Mouse (Mus musculus): ENCODE results near the gene Zswim1.
"Not testable (repeated sequence)": the region's sequence is repeated elsewhere in the genome, so short reads cannot be mapped to it uniquely, and the experiment has no call there.

Gene Zswim1

GRCm38 (mm10) chr2:164793236-164793635 lies 29.2 kb upstream of the Zswim1 start:
- peak; percentile 53 to 65 for DNase-seq

DNA sequence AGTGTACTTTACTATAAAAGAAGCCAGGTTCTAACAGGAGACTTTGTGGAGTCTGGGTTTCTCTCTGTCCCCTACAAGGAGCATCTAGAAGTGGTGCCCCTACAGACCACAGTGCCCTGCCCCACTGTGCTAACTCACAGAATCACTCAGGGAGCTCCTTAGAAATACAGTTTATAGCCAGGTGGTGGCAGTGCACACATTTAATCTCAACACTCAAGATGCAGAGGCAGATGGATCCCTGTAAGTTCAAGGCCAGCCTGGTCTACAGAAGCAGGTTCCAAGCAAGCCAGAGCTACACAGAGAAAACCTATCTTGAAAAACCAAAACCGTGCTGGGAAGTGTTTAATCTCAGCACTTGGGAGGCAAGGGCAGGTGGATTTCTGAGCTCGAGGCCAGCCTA lies 28.7 kb upstream of the Zswim1 start:
- no peak for DNase-seq

DNA sequence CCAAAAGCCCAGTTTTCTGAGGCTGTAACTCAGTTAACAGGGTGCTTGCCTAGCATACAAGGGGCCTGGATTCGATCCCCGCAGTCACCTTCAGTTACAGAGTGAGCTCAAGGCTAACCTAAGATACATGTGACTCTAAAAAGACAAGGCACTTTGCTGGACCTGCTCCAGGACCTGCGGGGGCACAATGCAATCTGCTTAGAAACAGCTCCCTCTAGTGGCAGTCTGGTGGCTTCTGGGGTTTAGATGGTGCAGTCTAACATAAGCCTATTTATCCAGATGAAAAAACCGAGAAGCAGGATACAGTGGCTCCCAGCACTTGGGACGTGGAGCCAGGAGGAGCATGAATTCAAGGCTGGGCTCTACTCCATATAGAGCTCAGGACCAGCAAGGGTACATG lies 28.2 kb upstream of the Zswim1 start:
- peak; percentile 81 to 89 for DNase-seq

- no peak for DNase-seq
Observed at GRCm38 (mm10) chr2:164795868-164796267, 26.6 kb upstream of the Zswim1 start.

GRCm38 (mm10) chr2:164798554-164798953 lies 23.9 kb upstream of the Zswim1 start:
- not testable (repeated sequence) for DNase-seq

DNA sequence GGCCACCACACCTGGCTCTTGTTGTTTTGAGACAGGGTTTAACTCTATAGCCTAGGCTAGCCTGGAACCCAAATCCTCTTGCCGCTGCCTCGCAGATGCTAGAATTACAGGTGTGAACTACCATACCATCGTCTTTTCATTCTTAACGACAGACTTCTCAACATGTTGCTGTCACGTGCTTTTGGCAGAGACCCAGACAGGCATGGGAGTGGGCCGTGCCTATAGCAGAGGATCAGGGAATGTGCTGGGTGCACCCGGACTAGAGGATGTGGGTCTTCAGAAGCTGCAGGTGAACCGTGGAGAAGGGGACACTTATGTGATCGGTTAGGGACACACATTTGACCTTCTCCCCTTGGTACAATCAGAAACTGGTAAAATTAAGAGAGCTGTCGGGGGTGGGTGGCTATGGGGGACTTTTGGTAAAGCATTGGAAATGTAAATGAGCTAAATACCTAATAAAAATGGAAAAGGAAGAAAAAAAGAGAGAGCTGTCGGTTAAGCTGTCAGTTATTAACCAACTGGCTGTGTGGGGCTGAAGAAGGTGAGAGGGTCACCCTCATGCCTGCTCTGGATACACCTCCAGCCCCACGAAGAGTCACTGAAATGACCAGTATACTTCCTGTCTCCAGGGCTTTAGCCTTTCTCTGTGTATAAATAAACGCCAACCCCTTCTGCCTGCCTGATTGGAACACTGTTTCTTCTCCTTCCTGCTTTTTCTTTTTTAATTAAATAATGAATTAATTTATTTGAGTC lies 22.1 kb upstream of the Zswim1 start:
- no peak for DNase-seq

DNA sequence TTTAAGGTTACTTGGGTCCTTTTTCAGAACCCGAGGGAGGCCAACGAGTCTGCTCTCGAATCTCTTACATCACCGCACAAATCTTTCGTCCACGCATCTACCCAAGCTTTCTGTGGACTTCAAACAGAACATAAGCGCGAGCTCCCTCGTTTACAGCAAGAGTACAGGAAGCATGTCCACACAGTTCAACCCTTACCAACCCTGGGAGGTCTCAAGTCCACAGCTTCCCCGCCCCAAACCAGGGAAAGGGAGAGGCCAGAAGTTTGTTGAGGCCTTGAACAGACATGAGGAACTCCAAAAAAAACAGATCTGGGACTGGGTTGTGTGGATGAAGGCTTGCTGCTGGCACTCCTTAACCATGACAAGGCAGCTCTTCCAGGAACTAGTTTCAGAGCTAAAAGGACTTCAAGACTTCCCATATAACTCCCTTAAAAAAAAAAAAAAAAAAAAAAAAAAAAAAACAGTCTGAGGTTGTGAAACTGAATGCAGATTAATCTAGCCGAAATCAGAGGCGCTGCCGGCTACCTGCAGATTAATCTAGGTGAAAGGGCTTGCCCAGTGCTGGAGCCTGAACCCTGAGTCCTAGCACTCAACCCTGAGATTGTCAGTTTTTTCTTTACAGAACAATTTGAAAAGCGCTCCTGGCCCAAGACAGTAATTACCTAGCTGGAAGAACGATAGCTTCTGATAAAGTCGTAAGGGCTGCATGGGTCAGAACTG lies 19.1 kb upstream of the Zswim1 start:
- no peak for DNase-seq

DNA sequence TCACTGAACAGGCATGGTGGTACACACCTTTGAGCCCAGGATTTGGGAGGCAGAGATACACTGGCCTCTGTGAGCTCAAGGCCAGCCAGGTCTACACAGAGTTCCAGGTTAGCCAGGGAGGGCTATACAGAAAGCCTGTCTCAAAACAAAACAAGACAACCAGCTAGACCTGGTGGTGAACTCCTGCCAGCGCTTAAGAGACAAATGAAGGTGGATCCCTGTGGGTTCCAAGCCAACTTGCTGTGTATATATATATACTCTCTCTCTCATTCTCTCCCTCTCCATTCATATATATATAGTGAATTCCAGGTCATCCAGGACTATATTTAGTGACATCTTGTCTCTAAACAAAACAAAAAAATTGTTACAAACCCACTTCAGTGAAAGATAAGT lies 18.6 kb upstream of the Zswim1 start:
- DNase-seq, result no peak

- peak; percentile 98 to 99 for DNase-seq
Observed at GRCm38 (mm10) chr2:164804533-164805331, 17.8 kb upstream of the Zswim1 start, which contains the start of the genes Acot8 and Zswim3. Gene Acot8, minus strand, starts transcription at chr2:164804882. Gene Zswim3, plus strand, starts transcription at chr2:164805098.

DNA sequence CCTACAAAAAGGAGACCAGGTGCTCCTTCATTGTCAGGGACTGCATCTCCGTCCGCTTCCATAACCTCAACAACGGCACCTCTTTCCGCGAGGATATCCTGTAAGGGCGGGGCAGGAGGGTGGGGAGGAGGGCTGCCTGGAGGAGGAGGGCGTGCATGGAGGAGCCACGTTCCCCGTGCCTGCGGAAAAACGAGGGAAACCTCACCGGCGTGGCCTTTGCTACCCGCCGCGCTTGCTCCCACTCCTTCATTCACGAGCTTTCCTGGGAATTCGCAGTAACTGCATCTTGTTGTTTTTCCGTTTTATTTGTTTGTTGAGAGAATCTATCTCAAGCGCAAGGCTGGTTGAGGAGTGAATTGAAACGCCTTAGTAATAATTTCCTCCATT lies 17.2 kb upstream of the Zswim1 start:
- no peak for DNase-seq

GRCm38 (mm10) chr2:164806614-164807013 lies 15.9 kb upstream of the Zswim1 start:
- no peak for DNase-seq

- no peak for DNase-seq
Observed at GRCm38 (mm10) chr2:164813557-164813956, 8.9 kb upstream of the Zswim1 start.

DNA sequence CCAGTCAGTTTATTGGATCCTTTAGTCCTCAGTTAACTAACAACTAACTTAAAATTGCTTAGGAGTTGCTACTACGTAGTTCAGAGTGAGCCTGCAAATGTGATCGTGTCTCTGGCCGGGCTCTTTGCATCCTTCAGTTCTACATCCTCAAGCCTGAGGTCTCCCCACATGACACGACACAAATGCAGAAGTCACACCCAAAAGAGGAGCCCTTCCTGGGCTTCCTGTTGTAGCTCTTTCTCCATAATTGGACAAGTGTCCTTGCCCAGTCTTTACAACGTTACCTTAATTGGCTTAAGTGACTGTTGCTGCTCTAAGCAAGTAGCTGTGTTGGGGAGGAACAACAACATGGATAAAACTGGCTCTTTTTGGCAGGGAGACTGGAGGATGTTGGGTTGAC lies 7.1 kb upstream of the Zswim1 start:
- no peak for DNase-seq

GRCm38 (mm10) chr2:164815821-164816220 lies 6.7 kb upstream of the Zswim1 start:
- DNase-seq, result no peak

DNA sequence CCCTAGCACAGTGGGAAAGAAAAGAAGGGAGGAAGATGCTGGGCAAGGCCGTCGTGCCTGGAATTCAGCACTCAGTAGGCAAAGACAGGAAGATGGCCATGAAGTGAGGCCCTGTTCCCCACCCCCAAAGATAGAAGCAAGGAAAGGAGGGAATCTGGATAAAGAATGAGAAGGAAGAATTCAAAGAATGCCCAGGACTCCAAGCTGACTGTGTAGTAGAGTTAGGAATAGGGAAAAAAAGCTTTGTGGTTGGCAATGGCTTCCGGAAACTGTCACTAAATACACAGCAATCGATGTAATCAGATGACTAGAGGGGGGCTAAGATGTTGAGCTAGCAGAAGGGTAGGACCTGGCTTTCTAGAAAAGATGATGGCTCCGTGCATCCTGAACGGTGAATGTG lies 5.3 kb upstream of the Zswim1 start:
- no peak for DNase-seq

DNA sequence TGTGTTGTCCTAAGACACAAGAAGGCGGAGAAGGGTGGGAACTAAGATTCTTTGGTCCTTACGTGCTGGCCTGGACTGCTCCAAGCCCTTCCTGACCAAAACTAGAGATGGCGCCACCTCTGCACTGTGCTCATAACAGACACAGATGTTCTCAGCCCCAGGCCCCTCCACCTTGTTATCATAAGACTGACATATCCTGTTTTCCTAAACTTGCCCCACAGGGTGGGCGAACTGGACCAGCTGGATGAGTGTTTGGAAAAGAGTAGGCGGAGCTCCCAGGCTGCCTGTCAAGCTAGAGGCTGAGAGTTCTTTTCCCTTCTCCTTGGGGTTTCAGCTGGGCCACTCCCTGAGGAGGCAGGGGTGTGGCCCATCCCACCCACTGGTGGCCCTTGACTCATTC lies 4.8 kb upstream of the Zswim1 start:
- peak in 1 of 2 experiments; percentile 29 for DNase-seq

- no peak for DNase-seq
Observed at GRCm38 (mm10) chr2:164821060-164821459, 1.4 kb upstream of the Zswim1 start.

- DNase-seq, result peak in 1 of 2 experiments; percentile 35
Observed at GRCm38 (mm10) chr2:164823181-164823585, 697 bp downstream of the Zswim1 start.

DNA sequence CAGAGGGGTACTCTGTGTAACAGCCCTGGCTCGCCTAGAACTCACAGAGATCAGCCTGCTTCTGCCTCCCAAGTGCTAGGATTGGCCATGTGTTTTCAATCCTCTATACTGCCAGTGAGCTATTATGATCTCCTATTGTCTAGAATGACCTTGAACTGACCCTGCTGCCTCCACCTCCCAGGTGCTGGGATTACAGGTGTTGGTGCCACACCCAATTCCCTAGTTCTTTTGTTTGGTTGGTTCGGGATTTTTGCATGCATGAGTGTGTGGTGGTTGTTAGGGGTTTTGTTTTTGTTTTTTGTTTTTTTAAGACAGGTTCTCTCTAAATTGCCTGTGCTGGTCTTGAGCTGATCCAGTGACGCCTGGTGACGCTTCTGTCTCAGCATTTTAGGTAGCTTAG lies 1.5 kb downstream of the Zswim1 start:
- no peak for DNase-seq

DNA sequence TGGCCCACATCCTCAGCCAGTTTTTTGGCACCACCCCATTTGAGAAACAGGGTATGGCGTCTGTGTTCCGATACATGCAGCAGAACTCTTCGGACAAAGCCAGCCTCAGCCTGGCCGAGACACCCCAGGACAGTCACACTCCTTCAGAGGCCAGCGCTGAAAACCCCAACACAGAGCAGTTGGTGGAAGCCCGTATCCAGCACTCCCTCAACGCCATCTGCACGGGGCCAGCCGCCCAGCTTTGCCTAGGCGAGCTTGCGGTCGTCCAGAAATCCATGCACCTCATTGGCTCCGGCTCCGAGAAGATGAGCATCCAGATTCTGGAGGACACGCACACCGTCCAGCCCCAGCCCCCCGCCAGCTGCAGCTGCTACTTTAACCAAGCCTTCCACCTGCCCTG lies 3.0 kb downstream of the Zswim1 start:
- no peak for DNase-seq

DNA sequence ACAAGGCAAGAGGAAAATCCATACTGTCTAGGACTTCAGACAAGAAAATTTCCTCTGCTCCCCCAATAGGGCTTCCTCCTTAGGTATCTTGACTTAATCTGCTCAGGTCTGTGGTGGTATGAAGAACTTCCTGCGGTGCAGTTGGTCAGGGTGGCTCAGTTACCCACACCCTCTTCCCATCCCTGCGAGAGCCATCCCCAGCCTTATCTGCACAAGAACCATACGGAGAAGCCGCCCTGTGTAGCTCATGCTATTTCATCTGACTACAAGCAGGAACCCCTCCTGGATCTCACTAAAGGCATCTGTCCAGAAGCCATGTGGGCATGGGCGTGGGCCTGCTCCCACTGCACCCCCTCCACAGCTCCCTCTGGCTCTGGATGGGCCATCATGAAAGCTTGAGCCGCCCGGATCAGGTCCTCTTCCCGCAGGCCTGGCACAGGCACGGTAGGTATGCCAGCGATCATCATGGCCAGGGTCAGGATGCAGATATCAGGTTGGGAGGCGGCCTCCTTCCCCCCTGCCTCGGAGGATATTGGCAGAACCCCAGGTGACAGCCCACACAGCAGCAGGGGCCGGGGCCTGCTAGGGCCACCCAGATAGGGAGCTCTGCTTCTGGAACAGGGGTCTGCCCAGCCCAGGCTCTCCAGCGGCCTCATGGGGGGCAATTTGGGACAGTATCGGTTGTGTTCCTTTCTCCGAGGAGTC lies 4.8 kb downstream of the Zswim1 start:
- no peak for DNase-seq

GRCm38 (mm10) chr2:164828437-164828836 lies 6.0 kb downstream of the Zswim1 start, which contains the start of gene Spata25:
Gene Spata25, minus strand, starts transcription at chr2:164828537.
- DNase-seq, result no peak

DNA sequence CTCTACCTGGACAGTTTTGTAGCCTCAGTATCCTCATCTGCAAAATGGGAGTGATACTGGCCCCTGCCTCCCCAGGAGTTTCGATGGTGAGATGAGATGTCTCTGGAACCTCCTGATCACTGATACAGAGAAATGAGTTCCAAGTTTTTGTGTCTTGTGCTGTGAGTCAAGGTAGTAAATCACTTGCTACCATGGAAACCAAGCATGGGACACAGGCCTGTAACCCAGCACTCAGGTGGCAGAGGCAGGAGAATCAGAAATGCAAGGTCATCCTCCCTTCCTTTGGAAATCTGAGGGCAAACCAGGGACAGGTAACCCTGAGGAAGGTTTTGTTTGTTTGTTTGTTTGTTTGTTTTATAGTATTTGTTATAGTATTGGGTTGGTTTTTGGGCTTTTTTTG lies 6.6 kb downstream of the Zswim1 start:
- no peak for DNase-seq

Data from lung, adult 18-20 months (tissue).